Mouse (Mus musculus) ZHBTc4 (cell line): Measurements from ENCODE around the gene Fam166b.

Experiments used
- DNase-seq: peaks from one replicate; pipeline ENCODE4 v3.0.0-alpha.2; 2011; ENCODE audit warnings: low read depth, low spot score

Fam166b gene

DNA sequence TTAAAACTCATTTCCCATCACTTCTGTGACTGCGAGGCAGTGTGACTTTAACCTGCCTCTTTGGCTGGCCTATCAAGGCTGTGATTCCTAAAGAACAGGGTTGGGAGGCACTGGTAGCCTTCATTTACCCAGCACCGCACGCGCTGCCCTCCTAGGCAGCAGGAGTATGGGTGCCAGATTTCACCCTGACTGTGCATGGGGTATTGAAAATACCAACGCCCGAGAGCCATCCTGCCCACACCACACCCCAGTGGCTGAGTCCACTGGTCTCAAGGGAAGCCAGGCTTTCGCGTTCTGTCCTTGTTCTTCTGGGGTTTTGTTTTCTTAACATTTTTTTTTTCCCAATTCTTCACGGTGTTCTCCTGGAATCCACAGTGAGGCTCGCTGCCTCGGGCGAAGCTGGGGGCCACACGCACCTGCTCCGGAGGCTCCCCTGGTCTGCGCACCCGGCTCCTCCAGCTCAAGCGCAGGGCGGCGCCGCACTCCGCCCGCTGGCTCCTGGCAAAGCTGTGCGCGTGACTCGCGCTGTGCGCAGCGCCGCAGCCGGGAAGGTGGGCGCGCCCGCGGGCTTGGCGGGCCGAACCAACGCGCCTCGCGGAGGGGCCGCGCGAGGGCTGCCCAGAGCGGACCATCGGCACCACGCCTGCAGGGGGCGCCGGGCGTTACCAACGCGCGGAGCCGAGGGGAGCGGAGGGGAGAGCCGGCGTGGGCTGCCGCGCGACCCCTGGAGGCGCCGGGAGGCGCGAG is 47.4 kb downstream of the Fam166b start, which contains the start of gene Rusc2:
Rusc2 (plus strand) TSS at position 572 of the 747 bp plus-strand sequence.
- peak; percentile 96 for DNase-seq

DNA sequence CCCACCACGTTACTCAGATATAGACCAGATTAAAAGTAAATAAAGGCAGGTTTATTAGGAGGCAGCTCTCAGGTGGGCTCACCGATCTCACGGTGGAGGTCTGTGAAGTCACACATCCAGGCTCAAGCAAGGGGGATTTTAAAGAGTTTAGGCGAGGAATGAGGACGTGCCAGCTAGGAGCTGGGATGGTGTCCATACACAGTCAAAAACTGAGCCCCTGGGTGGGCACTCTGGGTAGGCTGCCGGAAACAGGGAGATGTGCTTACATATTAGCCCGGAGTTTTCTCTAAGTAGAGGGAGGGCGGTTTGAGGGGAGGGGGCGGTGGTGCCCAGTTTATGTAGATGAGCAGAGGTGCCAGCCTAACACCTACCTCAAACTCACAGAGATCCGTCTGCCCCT is 48.0 kb downstream of the Fam166b start:
- DNase-seq: no peak

DNA sequence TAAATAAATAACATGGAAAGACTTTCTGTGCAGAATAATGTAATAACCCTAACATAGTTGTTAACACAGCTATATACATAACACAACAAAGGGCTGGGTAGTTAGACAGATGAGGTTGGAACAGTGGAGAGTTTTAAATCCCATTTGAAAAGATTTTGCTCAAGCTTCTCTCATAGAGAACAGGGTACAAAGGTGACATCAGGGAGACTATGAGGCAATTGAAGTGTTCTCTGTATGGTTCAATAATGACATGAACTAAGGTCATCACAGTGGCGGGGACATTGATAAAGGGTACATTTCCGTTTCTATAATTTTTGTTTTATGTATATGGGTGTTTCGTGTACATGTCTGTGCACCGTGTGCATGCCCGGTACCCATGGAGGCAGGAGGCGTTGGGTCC is 49.3 kb downstream of the Fam166b start:
- DNase-seq: no peak
